Mouse (Mus musculus) kidney, postnatal 10 days (tissue): Measurements from ENCODE around the gene Rps2.
"Not testable (repeated sequence)": the region's sequence is repeated elsewhere in the genome, so short reads cannot be mapped to it uniquely, and the experiment has no call there.

Experiments used
- DNase-seq: peaks from one replicate; pipeline ENCODE4 v3.0.0; 2021; ENCODE audit warnings: mixed read lengths

The Rps2 gene

GRCm38 (mm10) chr17:24717943-24718342 is at the start of gene Rps2, which contains the start of gene Rnf151:
TSS of gene Rps2 (plus strand) at chr17:24718116.
TSS of gene Rnf151 (minus strand) at chr17:24718063.
- DNase-seq: peak; percentile 5

DNA sequence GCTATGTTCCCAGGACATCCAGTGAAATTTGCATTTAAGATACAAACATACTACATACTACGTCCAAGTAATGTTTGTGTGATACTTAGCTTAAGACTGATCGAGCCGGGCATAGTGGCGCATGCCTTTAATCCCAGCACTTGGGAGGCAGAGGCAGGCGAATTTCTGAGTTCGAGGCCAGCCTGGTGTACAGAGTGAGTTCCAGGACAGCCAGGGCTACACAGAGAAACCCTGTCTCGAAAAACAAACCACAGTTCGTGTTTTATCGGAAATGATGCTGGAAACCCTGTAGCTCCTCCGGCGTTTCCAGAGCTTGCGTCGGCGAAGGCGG is 48.7 kb upstream of the Rps2 start:
- DNase-seq: not testable (repeated sequence)

GRCm38 (mm10) chr17:24669545-24670245 is 48.2 kb upstream of the Rps2 start, which contains the start of gene Zfp598:
TSS of gene Zfp598 (plus strand) at chr17:24669687.
- peak; percentile 98 for DNase-seq

DNA sequence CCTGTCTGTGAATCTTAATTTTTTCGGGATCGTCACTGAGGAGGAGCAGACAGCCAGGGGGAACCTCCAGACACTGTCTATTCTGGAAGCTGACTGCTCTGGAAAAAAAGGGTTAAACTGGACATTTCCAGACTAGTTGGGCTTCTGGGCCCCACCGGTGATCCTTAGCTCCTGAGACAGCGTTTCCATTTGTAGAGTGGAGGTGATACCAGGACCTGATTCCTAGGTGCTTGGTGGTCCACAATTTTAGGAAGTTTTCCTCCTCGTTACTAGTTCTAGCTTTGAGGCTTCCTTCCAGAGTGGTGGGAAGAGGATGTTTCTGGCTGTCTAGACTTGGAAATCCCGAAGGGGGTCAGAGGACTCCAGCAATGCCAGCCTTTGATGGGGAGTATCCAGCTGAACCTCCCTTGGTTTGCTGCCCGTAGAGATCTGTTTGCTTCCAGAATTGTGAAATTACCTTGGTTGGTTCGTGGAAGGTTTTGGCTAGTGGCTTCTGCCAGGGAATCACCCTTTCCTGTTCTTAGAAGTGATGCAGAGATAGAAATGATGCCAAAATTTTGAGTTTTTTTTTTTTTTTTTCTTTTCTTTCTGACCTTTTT is 47.6 kb upstream of the Rps2 start:
- DNase-seq: no peak

DNA sequence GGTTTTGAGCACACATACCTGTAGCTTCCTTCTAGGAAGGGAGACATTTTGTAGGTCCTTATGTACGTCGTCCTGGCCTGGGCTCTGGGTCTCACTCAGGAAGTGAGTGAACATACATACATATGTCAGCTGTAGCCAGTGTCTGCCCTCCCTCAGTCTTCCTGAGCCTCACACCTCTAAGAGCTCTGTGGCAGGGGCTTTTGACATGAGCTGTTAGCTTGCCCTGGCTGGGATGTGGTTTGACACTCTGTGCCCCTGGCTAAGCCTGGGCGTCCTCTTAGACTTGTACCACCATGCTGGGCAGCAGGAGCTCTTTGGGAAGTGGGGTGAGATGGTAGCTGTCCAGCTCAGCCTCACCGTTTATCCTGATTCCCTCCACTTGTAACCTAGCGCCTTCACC is 46.6 kb upstream of the Rps2 start:
- no peak for DNase-seq

- peak; percentile 68 for DNase-seq
These were observed 45.8 kb upstream of the Rps2 start for GRCm38 (mm10) chr17:24672141-24672540.

DNA sequence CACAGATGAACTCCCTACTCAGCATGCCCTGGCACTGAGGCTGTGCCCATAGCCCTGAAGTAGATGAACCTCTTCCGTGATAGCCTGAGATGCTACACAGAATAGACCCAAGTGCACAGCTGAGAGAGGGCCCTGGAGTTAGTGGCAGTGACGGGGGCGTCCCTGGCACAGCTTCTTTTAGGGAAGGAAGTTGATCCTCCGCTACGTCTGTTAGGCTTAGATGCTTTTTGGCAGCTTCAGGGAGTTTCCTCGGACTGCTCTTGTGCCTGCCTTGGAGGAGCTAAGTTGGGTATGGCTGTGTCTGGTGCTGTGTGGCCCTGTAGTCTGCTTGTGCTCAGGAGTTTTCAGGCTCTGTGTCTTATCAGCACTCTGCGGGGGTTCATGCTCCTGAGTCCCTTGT is 43.6 kb upstream of the Rps2 start:
- DNase-seq: no peak

GRCm38 (mm10) chr17:24676187-24676586 is 41.7 kb upstream of the Rps2 start:
- DNase-seq: peak; percentile 82

DNA sequence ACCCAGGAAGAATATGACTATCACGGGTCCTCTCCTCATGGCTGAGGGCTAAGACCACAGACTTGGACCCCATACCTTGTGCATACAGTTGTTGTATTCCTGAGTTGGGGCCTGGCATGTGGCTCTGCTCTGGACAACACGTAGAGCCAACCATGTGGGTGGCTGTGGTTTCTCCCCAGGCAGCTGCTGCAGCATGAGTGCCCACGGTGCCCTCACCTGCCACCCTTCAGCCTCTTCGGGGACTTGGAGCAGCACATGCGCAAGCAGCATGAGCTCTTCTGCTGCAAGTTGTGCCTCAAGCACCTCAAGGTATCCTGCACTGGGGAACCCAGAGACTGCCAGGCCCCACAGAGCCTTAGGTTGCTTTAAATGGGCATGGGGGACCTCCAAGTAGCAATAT is 41.0 kb upstream of the Rps2 start:
- DNase-seq: no peak

DNA sequence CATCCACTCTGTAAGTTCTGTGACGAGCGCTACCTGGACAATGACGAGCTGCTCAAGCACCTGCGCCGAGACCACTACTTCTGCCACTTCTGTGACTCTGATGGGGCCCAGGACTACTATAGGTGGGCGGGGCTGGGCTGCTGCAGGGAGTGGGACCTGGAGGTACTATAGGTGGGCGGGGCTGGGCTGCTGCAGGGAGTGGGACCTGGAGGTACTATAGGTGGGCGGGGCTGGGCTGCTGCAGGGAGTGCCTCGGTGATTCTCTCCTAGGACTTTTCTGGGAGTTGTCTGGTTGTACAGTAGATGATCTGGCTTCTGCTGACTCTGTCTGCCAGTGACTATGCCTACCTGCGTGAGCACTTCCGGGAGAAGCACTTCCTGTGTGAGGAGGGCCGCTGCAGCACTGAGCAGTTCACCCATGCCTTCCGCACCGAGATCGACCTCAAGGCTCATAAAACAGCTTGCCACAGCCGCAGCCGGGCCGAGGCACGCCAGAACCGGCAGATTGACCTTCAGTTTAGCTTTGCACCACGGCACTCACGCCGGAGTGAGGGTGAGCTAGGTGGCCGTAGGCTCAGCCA is 40.3 kb upstream of the Rps2 start:
- DNase-seq: no peak

DNA sequence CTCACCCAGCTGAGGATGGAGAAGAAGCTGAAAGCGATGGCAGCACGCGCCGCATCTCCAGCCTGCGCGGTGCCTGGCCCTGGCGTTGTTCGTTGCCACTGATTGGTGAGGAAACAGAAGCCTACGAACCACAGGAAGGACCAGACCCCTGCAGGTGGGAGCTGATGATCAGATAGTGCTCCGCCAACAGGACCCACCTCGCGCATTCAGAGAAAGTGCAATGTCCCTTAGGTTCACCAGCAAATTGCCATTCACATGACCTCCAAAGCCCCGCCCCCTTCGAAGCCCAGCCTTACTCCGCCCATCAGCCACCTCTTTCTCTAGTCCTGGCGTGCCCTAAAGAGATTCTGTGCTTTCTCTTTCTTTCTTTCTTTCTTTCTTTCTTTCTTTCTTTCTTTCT is 31.4 kb upstream of the Rps2 start:
- peak; percentile 68 for DNase-seq

DNA sequence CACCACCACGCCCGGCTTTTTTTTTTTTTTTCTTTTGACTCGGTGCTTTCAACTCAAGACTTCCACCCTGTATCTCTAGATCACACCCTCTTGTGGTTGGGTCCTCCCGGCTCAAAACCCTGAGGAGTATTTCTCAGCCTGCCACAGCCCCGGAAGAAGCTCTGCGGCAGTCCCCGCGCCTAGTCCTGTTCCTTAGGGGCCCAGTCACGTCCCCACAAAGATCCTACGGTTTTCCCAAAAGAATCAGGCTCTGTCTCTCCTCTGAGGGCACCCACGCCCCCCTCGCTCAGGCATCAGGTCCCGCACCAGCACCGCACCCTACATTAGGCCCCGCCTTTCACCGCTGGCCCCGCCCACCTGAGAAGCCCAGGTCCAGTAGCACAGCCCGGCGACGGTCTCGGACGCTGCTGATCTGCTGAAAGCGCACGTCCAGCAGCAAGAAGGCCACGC is 30.7 kb upstream of the Rps2 start:
- peak; percentile 75 for DNase-seq

DNA sequence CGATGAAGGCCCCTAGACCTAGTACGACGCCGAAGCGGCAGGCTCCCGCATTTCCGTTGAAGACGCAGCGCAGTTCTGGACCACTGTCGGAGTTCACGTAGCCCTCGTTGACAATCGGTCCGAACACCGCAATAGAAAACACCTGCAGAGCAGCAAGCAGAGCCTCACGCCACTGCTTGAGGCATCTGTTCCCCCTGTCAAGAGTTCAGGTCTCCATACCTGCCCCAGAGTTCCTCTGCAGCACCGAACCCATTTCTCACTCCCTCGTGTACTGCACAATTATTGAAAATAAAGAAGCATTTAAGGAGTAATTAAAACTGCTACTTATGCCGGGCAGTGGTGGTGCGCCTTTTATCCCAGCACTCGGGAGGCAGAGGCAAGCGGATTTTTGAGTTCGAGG is 30.3 kb upstream of the Rps2 start:
- no peak for DNase-seq

- DNase-seq: no peak
These were observed 28.4 kb upstream of the Rps2 start, which contains the start of gene Syngr3 for GRCm38 (mm10) chr17:24689251-24690081. TSS of gene Syngr3 (minus strand) at chr17:24689955.

- DNase-seq: no peak
These were observed 25.5 kb upstream of the Rps2 start for GRCm38 (mm10) chr17:24692385-24692784.

- no peak for DNase-seq
These were observed 22.4 kb upstream of the Rps2 start for GRCm38 (mm10) chr17:24695326-24696010.

DNA sequence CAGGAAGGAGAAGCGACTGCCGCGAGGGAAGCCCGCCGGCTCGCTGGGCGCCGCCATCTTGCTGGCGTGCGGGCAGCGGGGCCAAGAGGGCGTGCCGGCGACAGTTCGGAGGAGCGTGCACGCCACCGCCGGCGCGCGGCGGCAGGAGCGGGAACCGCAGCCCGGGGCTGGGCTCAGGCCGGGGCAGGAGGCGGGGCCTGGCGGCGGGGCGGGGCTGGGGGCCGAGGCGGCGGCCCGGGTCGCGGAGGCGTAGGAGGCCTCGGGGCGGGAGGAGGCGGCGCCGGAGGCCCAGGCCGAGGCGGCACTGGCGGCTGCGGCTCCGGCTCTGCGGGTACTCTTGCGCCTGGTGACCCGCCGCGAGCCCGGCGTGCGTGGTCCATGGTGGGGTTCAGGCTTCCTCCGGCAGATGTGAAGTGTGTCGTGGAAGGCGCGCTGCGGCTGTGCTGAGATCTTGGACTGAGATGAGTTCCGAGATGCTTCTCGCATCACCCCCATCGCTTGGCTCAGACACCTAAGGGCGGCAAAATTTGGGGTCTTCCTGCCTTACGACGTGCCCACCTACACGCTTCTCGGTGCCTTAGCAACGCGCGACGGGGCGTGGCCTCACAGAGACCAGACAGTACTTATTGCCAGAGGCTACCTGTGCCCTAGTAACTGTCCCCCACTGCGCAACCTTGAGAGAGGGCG is 21.8 kb upstream of the Rps2 start, which contains the start of the genes Gfer and Noxo1:
Gene Gfer, minus strand, starts transcription at position 146 of the 687 bp plus-strand sequence.
Gene Noxo1, plus strand, starts transcription at position 224 of the 687 bp plus-strand sequence.
- DNase-seq: peak; percentile 95

- peak; percentile 46 for DNase-seq
These were observed 19.9 kb upstream of the Rps2 start for GRCm38 (mm10) chr17:24697985-24698384.

DNA sequence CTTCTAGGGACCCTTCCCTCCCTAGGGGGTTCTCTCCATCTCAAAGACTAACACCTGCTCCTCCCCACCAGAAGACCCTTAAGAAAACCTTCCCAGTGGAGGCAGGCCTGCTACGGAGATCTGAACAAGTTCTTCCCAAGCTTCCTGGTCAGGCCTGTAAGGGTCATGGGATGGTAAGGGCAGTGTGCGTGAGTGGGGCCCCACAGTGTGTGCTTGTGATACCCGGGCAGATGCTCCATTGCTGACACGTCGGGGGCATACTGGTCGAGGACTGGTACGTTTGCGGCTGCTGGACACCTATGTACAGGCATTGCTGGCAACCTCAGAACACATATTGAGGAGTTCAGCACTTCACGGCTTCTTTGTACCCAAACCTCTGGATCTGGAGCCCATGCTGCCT is 19.2 kb upstream of the Rps2 start:
- no peak for DNase-seq

GRCm38 (mm10) chr17:24699473-24699872 is 18.4 kb upstream of the Rps2 start:
- no peak for DNase-seq

GRCm38 (mm10) chr17:24701251-24701650 is 16.7 kb upstream of the Rps2 start:
- no peak for DNase-seq

GRCm38 (mm10) chr17:24705821-24706220 is 12.1 kb upstream of the Rps2 start:
- no peak for DNase-seq
